Mouse (Mus musculus) kidney, adult 2 months (tissue): ENCODE measurements around the gene Kalrn. TPM values are rescaled to one million over a fixed set of nuclear protein-coding genes. Genes with fewer than 3 reads are reported as not detected.

Experiments used
- DNase-seq: peaks from one replicate; pipeline ENCODE4 v3.0.0; 2021
- H3K27ac ChIP-seq: fragments of 200-500 bp; 2 replicates; pipeline ENCODE4 v1.5.1; 2012; ENCODE audit warnings: low read depth, low read length, control low read depth, inconsistent platforms; ENCODE audit not compliant: insufficient read depth
- H3K27me3 ChIP-seq: fragments of 200-500 bp; replicated peaks from 2 replicates; pipeline ENCODE4 v1.6.1; 2012; ENCODE audit warnings: mild to moderate bottlenecking, moderate library complexity, low read length, inconsistent platforms; ENCODE audit not compliant: control insufficient read depth, insufficient read depth
- H3K36me3 ChIP-seq: fragments of 200-500 bp; 2 replicates; pipeline ENCODE4 v1.6.1; 2012; ENCODE audit warnings: mild to moderate bottlenecking, moderate library complexity, low read length, inconsistent platforms; ENCODE audit not compliant: control insufficient read depth, insufficient read depth
- H3K4me1 ChIP-seq: fragments of 200-500 bp; 2 replicates; pipeline ENCODE4 v1.6.1; 2011; ENCODE audit warnings: low read length; ENCODE audit not compliant: control insufficient read depth, insufficient read depth
- H3K4me3 ChIP-seq: fragments of 200-500 bp; 2 replicates; pipeline ENCODE4 v1.5.1; 2011; ENCODE audit warnings: mild to moderate bottlenecking, low read depth, low read length, control low read depth; ENCODE audit not compliant: insufficient read depth
- CTCF ChIP-seq: fragments of 200-500 bp; conservative IDR thresholded peaks from 2 replicates; pipeline ENCODE4 v1.5.1; 2011; ENCODE audit warnings: low read depth, mild to moderate bottlenecking, control low read depth, low read length, moderate library complexity, mixed read lengths; ENCODE audit not compliant: insufficient read depth, insufficient read length
- POLR2A ChIP-seq: fragments of 200-500 bp; IDR thresholded peaks from one replicate; pipeline ENCODE4 v1.6.1; 2011; ENCODE audit warnings: low read depth, low read length, control low read depth
- WGBS: fragments of 180-500 bp; shearing (Covaris S2); methylation state at CpG from one replicate; pipeline ENCODE4 v1.1.7; 2018; 5-methylcytosine and 5-hydroxymethylcytosine counted together
- polyA plus RNA-seq: library from polyadenylated mRNA; depleted of rRNA; stranded (reverse); fragments of >200 nt; gene quantifications from 2 replicates; pipeline ENCODE4 v1.2.3, GENCODE M21; 2012

Kalrn gene
- polyA plus RNA-seq, 1 experiment: 8.6 TPM

DNA sequence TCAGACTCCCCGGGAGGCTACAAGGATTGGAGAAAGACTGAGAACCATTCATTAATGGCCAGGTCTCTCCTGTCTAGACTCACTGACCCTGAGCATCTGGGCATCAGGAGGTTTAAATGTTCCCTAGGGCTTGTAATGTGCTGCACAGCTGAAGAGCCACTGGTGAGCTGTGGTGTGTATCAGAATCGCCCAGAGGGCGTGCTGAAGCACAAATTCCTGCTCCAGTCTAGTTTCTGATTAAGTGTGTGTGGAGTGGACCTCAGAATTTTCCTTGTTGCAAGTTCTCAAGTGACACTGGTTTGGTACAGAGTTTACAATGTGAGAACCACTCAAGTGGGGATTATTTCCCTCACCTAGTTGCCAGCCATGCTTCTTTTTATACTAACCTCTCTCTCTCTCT lies 473.5 kb downstream of the Kalrn start:
- no peaks in the 10 kb centered on the region for H3K27me3 ChIP-seq
- H3K4me3 ChIP-seq: no peak overlapping the region
- H3K27ac ChIP-seq: no peak overlapping the region
- H3K36me3 ChIP-seq: no peaks in the 10 kb centered on the region
- 49% methylated on average over 3 of the region's 3 CpGs for WGBS
- peak; percentile 19 for DNase-seq
- H3K4me1 ChIP-seq: no peaks in the 10 kb centered on the region
- no peak for TF ChIP-seq CTCF
- TF ChIP-seq POLR2A: no peak

DNA sequence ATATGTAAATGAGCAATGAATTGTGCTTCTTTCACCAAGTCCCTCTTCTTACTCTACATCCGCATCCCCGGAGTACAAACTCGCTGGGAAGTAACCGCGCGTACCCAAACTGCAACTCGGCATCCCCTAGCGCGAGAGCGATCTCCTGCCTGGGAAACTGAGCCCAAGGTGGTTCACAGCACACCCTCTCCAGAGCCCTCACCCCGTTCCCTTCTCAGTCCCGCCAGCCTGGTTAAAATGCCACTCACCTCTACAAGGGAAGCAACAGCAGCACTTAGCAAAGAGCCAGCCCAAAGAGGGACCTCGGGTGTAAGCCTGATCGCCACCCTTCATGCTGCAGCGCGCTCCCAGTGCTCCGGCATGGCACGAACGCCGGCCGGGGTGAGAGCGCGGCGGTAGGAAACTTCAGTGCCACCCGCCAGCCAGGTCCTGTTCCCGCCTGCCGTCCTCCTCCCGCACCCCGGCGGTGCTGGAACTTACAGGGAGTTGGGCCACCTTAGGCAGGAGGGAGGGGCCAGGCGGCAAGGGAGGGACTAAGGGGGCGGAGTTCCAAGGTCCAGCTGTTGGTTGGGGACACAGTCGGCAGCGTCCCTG lies 477.7 kb downstream of the Kalrn start:
- Histone ChIP-seq H3K27me3 (no peaks in the 10 kb centered on the region), H3K4me3 (peak overlapping the region; percentile 65), H3K4me1 (no peaks in the 10 kb centered on the region), H3K27ac (peak overlapping the region; percentile 89), H3K36me3 (no peaks in the 10 kb centered on the region)
- WGBS: under 1% methylated on average over 34 of the region's 34 CpGs
- peak; percentile 91 for DNase-seq
- peak; percentile 80 for TF ChIP-seq POLR2A
- no peak for TF ChIP-seq CTCF

- under 1% methylated on average over 3 of the region's 3 CpGs for WGBS
- no peaks in the 10 kb centered on the region for H3K27me3 ChIP-seq
These were observed 478.3 kb downstream of the Kalrn start for GRCm38 (mm10) chr16:34095093-34095465.

DNA sequence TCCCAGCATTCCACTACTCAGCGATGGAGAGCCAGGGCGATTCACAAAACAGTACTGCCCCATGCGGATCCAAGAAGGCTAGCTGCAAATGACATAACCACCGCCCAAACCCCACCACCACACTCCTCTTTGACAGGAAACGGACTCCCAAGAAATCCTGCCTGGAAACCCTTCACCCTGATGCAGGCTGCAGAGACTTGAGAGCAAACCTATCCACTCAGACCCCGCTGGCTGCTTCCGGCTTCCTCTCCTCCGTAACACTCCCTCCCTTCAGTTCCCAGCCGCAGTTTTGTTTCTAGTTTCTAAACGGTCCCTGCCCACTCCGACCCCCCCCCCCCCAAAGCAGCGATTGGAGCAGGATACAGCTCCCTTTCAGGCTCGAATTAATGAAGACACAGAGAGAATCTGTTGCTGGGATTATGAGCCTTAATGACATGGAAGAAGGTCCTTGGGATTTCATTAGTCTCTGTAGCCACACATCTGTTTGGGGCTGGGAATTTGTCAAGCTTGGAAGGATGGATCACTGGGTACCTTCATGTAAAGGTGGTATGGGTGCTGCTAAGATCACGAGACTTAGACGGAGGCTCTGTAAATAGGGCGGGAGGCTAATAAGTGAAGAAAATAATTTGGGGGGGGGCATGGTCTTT lies 478.8 kb downstream of the Kalrn start:
- H3K27ac ChIP-seq: no peak overlapping the region
- H3K4me1 ChIP-seq: no peaks in the 10 kb centered on the region
- H3K36me3 ChIP-seq: no peaks in the 10 kb centered on the region
- under 1% methylated on average over 16 of the region's 16 CpGs for WGBS
- no peaks in the 10 kb centered on the region for H3K27me3 ChIP-seq
- TF ChIP-seq POLR2A (no peak), CTCF (peak; percentile 44)
- peak overlapping the region; percentile 65 for H3K4me3 ChIP-seq
- peak; percentile 43 for DNase-seq

More at GRCm38 (mm10) chr16:34095093-34095465, 478.3 kb downstream of the Kalrn start:
- DNase-seq: no peak
- Histone ChIP-seq H3K27ac (peak overlapping the region; percentile 89), H3K4me3 (peak overlapping the region; percentile 65), H3K4me1 (no peaks in the 10 kb centered on the region), H3K36me3 (no peaks in the 10 kb centered on the region)
- TF ChIP-seq POLR2A: no peak
- TF ChIP-seq CTCF: no peak

GRCm38 (mm10) chr16:34093734-34094445 lies 479.4 kb downstream of the Kalrn start:
- Histone ChIP-seq H3K27me3 (no peaks in the 10 kb centered on the region), H3K27ac (no peak overlapping the region), H3K4me1 (no peaks in the 10 kb centered on the region), H3K4me3 (peak overlapping the region; percentile 65), H3K36me3 (no peaks in the 10 kb centered on the region)
- DNase-seq: no peak
- 12% methylated on average over 14 of the region's 14 CpGs for WGBS
- TF ChIP-seq POLR2A: no peak
- TF ChIP-seq CTCF: no peak

- no peak for TF ChIP-seq CTCF
- no peak for TF ChIP-seq POLR2A
- H3K4me1 ChIP-seq: no peaks in the 10 kb centered on the region
- WGBS: 67% methylated on average over 8 of the region's 8 CpGs
- no peaks in the 10 kb centered on the region for H3K36me3 ChIP-seq
- H3K27me3 ChIP-seq: no peaks in the 10 kb centered on the region
- no peak overlapping the region for H3K4me3 ChIP-seq
- DNase-seq: no peak
- no peak overlapping the region for H3K27ac ChIP-seq
These were observed 483.7 kb downstream of the Kalrn start for GRCm38 (mm10) chr16:34089528-34090095.

DNA sequence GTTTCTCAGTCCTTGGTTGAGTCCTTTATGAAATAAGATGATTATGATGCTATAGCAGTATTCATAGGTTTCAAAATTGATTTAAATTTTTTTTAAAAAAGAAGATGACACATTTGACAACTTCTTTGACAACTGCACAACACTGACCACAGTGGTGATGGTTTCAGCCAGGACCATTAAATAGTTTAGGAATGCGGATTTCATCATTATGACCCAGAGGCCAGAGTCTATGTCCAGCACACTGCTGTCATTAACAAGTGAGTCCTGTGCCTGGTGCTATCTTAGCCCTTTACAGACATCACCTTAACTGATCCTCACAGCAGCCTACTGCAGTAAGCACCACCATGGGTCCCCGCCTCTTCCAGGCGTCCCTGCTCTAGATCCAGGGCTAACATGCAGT lies 484.3 kb downstream of the Kalrn start:
- Histone ChIP-seq H3K27ac (no peak overlapping the region), H3K27me3 (no peaks in the 10 kb centered on the region), H3K4me3 (no peak overlapping the region), H3K4me1 (no peaks in the 10 kb centered on the region), H3K36me3 (no peaks in the 10 kb centered on the region)
- DNase-seq: no peak
- 91% methylated on average over 3 of the region's 3 CpGs for WGBS
- TF ChIP-seq POLR2A (no peak), CTCF (no peak)
